Mouse (Mus musculus): ENCODE results near the gene Ski. TPM values are rescaled to one million over a fixed set of nuclear protein-coding genes. Genes with fewer than 3 reads are reported as not detected.

Ski gene
- total and polyA plus RNA-seq, 2 experiments from 2014 or later: 8.8 to 69.8 TPM

DNA sequence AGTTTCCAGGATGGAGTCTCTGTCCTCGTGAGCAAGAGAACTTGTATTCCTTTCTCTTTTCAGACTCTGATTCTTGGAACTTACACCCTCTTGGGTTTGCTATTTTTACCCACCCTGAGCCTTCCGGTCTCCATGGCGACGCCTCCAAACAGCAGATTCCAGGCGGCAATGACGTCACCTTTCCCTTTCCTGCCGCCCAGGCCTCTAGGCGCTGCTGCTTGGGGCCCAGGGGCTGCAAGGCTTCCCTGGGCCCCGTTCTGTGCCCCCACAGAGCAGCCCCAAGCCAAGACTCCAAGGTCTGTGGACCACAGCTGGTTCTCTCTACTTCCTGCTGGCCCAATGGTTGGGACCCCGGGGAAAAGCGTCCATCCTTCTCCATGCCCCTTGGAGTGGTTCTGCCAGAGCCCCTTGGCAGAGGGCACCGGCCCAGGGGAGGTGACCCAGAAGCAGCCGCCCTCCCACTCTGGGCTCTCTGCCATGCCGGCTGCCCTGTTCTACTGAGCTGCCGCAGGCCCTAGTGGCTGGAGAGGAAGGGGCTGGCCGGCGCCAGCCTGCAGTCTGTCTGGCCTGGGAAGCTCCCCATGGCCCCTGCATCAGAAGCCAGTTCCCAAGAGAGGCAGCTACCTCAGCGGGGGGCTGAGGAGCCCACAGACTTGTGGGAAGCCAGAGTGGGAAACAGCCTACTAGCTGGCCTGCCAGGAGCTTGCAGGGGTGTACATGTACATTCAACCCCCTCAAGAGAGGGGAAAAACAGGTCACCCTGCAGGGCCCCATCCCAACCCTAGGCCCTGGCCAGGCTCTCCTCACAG lies 13.1 kb upstream of the Ski start:
- H3K27me3 ChIP-seq (ENCODE audit: insufficient read depth, low read length): no peaks in the 10 kb centered on the region
- ATAC-seq (peak; percentile 92), DNase-seq (ENCODE audit: low spot score) (peak; percentile 91)
- peak overlapping the region; percentile 32 for H3K4me2 ChIP-seq (ENCODE audit: low read depth, low read length)
- no peak overlapping the region for H3K4me3 ChIP-seq (ENCODE audit: low read length)
- 8% methylated on average over 18 of the region's 18 CpGs for WGBS
- peak; percentile 56 for TF ChIP-seq CTCF (IDR thresholded peaks at IDR 0.05; ENCODE audit: low read depth)
- H3K4me1 ChIP-seq (ENCODE audit: insufficient read depth, low read length): peaks cover 32% of the 10 kb centered on the region
- no peaks in the 10 kb centered on the region for H3K36me3 ChIP-seq (ENCODE audit: insufficient read depth, low read length)
- peak overlapping the region; percentile 35; the same call in 1 of the 2 replicates for H3K9ac ChIP-seq (replicated peaks; ENCODE audit: low read length)
- H3K27ac ChIP-seq: peak overlapping the region; percentile 92
- no peaks in the 10 kb centered on the region for H3K9me3 ChIP-seq (ENCODE audit: low read length)

DNA sequence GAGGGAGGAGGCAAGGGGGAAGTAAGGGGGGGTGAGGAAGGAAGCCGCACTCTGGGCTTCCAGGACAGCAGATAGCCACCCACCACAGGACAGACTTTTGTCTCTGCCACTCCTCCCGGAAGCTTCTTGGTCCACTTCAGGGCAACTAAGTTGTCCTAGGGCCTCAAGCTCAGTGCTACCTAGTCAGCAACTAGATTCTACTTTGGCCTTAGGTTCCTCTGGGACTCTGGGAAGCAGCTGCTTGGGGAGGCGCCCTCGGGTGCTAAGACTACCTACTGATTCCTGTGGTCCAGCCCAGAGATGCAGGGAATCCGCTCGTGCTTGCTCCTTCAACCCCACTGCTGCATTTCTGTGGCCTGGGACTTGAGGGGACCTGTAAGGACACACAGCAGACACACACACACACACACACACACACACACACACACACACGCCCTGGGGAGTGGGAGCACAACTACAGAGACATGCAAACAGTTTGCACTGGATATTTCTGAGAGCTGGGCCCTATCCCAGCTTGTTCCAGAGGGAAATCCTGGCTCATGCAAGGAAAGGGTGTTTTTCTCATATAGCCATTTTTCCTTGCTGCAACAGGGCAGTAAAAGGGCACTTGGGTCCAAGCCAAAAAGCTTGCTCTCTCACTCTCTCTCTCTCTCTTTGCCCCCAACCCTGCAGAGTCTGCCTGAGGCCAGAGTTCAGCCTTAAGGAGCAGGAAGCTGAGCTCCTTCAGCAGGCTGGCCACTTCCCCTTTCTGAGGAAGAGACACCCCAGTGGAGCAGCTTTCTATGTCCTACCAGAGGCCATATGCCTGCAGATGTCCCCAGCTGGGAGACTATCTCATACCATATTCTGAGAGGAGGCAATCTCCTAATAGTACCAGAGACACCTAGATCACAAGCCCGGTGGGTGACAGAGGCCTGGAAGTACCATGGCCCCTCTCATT lies 12.2 kb upstream of the Ski start:
- DNase-seq (ENCODE audit: low spot score) (no peak), ATAC-seq (no peak; the same call in none of the 2 replicates)
- H3K36me3 ChIP-seq (ENCODE audit: insufficient read depth, low read length): no peaks in the 10 kb centered on the region
- no peaks in the 10 kb centered on the region for H3K9me3 ChIP-seq (ENCODE audit: low read length)
- H3K9ac ChIP-seq (replicated peaks; ENCODE audit: low read length): peak overlapping the region; percentile 35; the same call in 1 of the 2 replicates
- peaks cover 32% of the 10 kb centered on the region for H3K4me1 ChIP-seq (ENCODE audit: insufficient read depth, low read length)
- no peak for TF ChIP-seq CTCF (IDR thresholded peaks at IDR 0.05; ENCODE audit: low read depth)
- peak overlapping the region; percentile 92 for H3K27ac ChIP-seq
- 51% methylated on average over 8 of the region's 8 CpGs for WGBS
- H3K27me3 ChIP-seq (ENCODE audit: insufficient read depth, low read length): no peaks in the 10 kb centered on the region
- peak overlapping the region; percentile 32 for H3K4me2 ChIP-seq (ENCODE audit: low read depth, low read length)
- H3K4me3 ChIP-seq (ENCODE audit: low read length): no peak overlapping the region

DNA sequence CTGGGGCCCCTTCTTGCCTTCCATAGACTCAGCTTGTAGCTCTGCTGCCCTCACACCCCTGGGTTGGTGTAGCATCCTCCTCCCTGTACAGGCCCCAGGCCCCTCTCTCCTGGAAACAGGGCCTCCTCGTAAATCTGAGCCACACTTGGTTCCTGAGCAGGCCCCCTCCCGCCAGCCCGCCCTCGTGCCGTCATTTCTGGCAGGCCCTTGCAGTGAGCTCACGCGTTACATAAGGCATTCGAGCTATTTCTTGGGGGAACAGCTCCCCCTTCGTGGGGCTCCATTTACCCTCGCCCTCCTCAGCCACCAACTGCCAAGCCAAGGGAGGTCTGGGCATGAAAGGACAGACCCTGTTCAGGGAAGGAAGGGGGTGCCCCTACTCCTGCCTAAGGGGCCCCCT lies 11.5 kb upstream of the Ski start:
- 0 out of 2 replicates have a peak, but pooled peaks have one; percentile 3 for TF ChIP-seq CTCF (IDR thresholded peaks at IDR 0.05; ENCODE audit: low read depth)
- no peaks in the 10 kb centered on the region for H3K36me3 ChIP-seq (ENCODE audit: insufficient read depth, low read length)
- 15% methylated on average over 10 of the region's 10 CpGs for WGBS
- ATAC-seq (peak; percentile 52; the same call in 1 of the 2 replicates), DNase-seq (ENCODE audit: low spot score) (peak; percentile 59)
- 0 out of 2 replicates have a peak overlapping the region, but pooled peaks have one; percentile 35 for H3K9ac ChIP-seq (replicated peaks; ENCODE audit: low read length)
- no peak overlapping the region for H3K4me2 ChIP-seq (ENCODE audit: low read depth, low read length)
- H3K4me3 ChIP-seq (ENCODE audit: low read length): no peak overlapping the region
- H3K27me3 ChIP-seq (ENCODE audit: insufficient read depth, low read length): no peaks in the 10 kb centered on the region
- peak overlapping the region; percentile 92 for H3K27ac ChIP-seq
- no peaks in the 10 kb centered on the region for H3K9me3 ChIP-seq (ENCODE audit: low read length)
- H3K4me1 ChIP-seq (ENCODE audit: insufficient read depth, low read length): peaks cover 32% of the 10 kb centered on the region

DNA sequence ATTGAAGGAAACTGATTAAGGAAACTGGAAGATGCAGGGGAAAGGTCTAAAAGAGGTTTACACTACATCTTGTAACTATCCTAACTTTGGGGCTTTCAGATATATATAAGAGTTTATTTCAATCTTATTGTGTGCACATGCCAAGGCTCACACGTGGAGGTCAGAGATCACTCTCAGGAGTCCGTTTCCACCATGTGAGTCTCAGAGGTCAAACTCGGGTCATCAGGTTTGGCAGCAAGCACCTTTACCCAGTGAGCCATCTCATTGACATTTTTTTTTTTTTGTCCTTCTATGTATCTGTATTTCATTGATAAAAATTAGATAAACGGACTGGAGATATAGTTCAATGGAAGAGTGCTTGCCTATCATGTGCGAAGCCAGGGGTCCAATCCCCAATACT lies 6.1 kb upstream of the Ski start:
- no peak overlapping the region for H3K9ac ChIP-seq (replicated peaks; ENCODE audit: low read length)
- TF ChIP-seq CTCF (IDR thresholded peaks at IDR 0.05; ENCODE audit: low read depth): no peak
- H3K4me2 ChIP-seq (ENCODE audit: low read depth, low read length): no peak overlapping the region
- ATAC-seq: no peak
- WGBS: 85% methylated on average over 5 of the region's 5 CpGs
- peaks cover 2% of the 10 kb centered on the region; the same call in 1 of the 2 replicates for H3K4me1 ChIP-seq (ENCODE audit: insufficient read depth, low read length)
- H3K27me3 ChIP-seq (ENCODE audit: insufficient read depth, low read length): no peaks in the 10 kb centered on the region
- no peak overlapping the region for H3K27ac ChIP-seq
- no peaks in the 10 kb centered on the region for H3K9me3 ChIP-seq (ENCODE audit: low read length)
- H3K4me3 ChIP-seq (ENCODE audit: low read length): no peak overlapping the region
- no peak for DNase-seq (ENCODE audit: low spot score)
- H3K36me3 ChIP-seq (ENCODE audit: insufficient read depth, low read length): no peaks in the 10 kb centered on the region

DNA sequence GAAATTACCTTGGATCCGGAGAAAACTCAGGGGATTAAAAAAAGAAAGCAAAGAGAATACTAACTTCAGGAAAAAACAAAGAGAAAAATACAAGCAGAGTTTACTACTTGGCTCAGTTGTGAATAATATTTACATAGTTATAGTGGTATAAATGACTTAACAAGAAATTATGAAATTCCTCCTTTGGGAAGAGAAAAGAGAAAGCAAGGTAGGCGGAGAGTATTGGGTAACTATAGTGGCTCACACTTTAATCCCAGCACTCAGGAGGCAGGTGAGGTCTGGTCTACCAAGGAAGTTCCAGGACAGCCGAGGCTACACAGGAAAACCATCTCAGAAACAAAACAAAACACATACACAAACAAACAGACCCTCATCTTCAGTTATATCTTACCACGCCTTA lies 5.6 kb upstream of the Ski start:
- H3K9me3 ChIP-seq (ENCODE audit: low read length): no peaks in the 10 kb centered on the region
- H3K36me3 ChIP-seq (ENCODE audit: insufficient read depth, low read length): no peaks in the 10 kb centered on the region
- H3K27me3 ChIP-seq (ENCODE audit: insufficient read depth, low read length): no peaks in the 10 kb centered on the region
- WGBS: 89% methylated on average over 4 of the region's 4 CpGs
- H3K4me2 ChIP-seq (ENCODE audit: low read depth, low read length): no peak overlapping the region
- no peak for TF ChIP-seq CTCF (IDR thresholded peaks at IDR 0.05; ENCODE audit: low read depth)
- no peaks in the 10 kb centered on the region; the same call in 1 of the 2 replicates for H3K4me1 ChIP-seq (ENCODE audit: insufficient read depth, low read length)
- H3K27ac ChIP-seq: no peak overlapping the region
- H3K9ac ChIP-seq (replicated peaks; ENCODE audit: low read length): no peak overlapping the region
- H3K4me3 ChIP-seq (ENCODE audit: low read length): no peak overlapping the region
- no peak for DNase-seq (ENCODE audit: low spot score)
- no peak for ATAC-seq

DNA sequence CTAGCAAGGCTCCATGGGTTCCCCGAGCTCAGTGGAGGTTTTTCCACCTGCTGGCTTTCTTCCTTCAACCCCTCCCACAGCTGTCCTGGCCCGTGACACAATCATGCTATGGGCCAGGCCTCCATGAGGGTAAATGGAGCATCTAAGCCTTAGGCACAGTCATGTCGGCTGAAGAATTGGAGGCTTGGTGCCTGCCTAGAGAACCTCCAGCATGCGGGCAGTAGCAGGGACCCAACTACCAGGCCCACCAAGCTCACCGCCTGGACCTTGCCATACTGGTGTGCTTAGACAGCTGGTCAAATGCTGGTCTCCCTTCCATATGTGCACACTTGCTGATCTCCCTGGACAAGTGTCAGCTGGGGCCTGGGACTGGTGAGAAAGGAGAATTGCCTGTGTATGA lies 3.5 kb upstream of the Ski start:
- ATAC-seq (no peak), DNase-seq (ENCODE audit: low spot score) (no peak)
- no peaks in the 10 kb centered on the region; the same call in 1 of the 2 replicates for H3K4me1 ChIP-seq (ENCODE audit: insufficient read depth, low read length)
- no peaks in the 10 kb centered on the region for H3K9me3 ChIP-seq (ENCODE audit: low read length)
- H3K27ac ChIP-seq: no peak overlapping the region
- no peaks in the 10 kb centered on the region for H3K36me3 ChIP-seq (ENCODE audit: insufficient read depth, low read length)
- H3K4me2 ChIP-seq (ENCODE audit: low read depth, low read length): no peak overlapping the region
- TF ChIP-seq CTCF (IDR thresholded peaks at IDR 0.05; ENCODE audit: low read depth): no peak
- H3K9ac ChIP-seq (replicated peaks; ENCODE audit: low read length): no peak overlapping the region
- WGBS: 80% methylated on average over 5 of the region's 5 CpGs
- H3K4me3 ChIP-seq (ENCODE audit: low read length): no peak overlapping the region
- H3K27me3 ChIP-seq (ENCODE audit: insufficient read depth, low read length): no peaks in the 10 kb centered on the region
